Mouse (Mus musculus) hindbrain, embryonic 12.5 days (tissue): ENCODE data around the gene Chrna9. TPM values are rescaled to one million over a fixed set of nuclear protein-coding genes. Genes with fewer than 3 reads are reported as not detected.

Source experiments
- ATAC-seq: fragments of 200-750 bp; cut with Nextera tagmentation; 2 replicates; pipeline ENCODE4 v1.8.0; 2017; ENCODE audit warnings: moderate TSS enrichment; ENCODE audit not compliant: low FRiP score
- H3K27ac ChIP-seq: fragments of 300-500 bp; sonication (generic); 2 replicates; pipeline ENCODE4 v1.5.1; 2016; ENCODE audit warnings: mild to moderate bottlenecking
- H3K27me3 ChIP-seq: fragments of 300-500 bp; sonication (generic); 2 replicates; pipeline ENCODE4 v1.6.1; 2016; ENCODE audit warnings: mild to moderate bottlenecking
- H3K36me3 ChIP-seq: fragments of 300-500 bp; sonication (generic); 2 replicates; pipeline ENCODE4 v1.6.1; 2016; ENCODE audit warnings: mild to moderate bottlenecking
- H3K4me1 ChIP-seq: fragments of 300-500 bp; sonication (generic); 2 replicates; pipeline ENCODE4 v1.6.1; 2016
- H3K4me2 ChIP-seq: fragments of 300-500 bp; sonication (generic); replicated peaks from 2 replicates; pipeline ENCODE4 v1.6.1; 2016; ENCODE audit warnings: mild to moderate bottlenecking
- H3K4me3 ChIP-seq: fragments of 300-500 bp; sonication (generic); 2 replicates; pipeline ENCODE4 v1.5.1; 2016; ENCODE audit warnings: mild to moderate bottlenecking
- H3K9ac ChIP-seq: fragments of 300-500 bp; sonication (generic); 2 replicates; pipeline ENCODE4 v1.6.1; 2016; ENCODE audit warnings: mild to moderate bottlenecking, moderate library complexity
- H3K9me3 ChIP-seq: fragments of 300-500 bp; sonication (generic); replicated peaks from 2 replicates; pipeline ENCODE4 v1.6.1; 2016; ENCODE audit warnings: mild to moderate bottlenecking
- WGBS: fragments of 180-500 bp; shearing (Covaris S2); methylation state at CpG from one replicate; pipeline ENCODE4 v1.1.7; 2016; 5-methylcytosine and 5-hydroxymethylcytosine counted together
- polyA plus RNA-seq: library from polyadenylated mRNA; unstranded; fragments of >200 nt; fragmentation: Nextera tagmentation; extraction: Ambion mirVana; gene quantifications from 2 replicates; pipeline ENCODE4 v1.2.1, GENCODE M21; 2016

The Chrna9 gene
- polyA plus RNA-seq, 1 experiment from 2014 or later, result 0.19 TPM

- H3K9me3 ChIP-seq, result no peaks in the 10 kb centered on the region
- H3K9ac ChIP-seq, result no peak overlapping the region
- no peaks in the 10 kb centered on the region for H3K27me3 ChIP-seq
- peaks cover 8% of the 10 kb centered on the region for H3K4me1 ChIP-seq
- no peak overlapping the region for H3K4me3 ChIP-seq
- 81% methylated on average over 12 of the region's 12 CpGs for WGBS
- H3K27ac ChIP-seq, result no peak overlapping the region
- ATAC-seq, result no peak
- no peaks in the 10 kb centered on the region for H3K36me3 ChIP-seq
- no peak overlapping the region for H3K4me2 ChIP-seq
Observed at GRCm38 (mm10) chr5:65920701-65921426, 13.9 kb upstream of the Chrna9 start.

DNA sequence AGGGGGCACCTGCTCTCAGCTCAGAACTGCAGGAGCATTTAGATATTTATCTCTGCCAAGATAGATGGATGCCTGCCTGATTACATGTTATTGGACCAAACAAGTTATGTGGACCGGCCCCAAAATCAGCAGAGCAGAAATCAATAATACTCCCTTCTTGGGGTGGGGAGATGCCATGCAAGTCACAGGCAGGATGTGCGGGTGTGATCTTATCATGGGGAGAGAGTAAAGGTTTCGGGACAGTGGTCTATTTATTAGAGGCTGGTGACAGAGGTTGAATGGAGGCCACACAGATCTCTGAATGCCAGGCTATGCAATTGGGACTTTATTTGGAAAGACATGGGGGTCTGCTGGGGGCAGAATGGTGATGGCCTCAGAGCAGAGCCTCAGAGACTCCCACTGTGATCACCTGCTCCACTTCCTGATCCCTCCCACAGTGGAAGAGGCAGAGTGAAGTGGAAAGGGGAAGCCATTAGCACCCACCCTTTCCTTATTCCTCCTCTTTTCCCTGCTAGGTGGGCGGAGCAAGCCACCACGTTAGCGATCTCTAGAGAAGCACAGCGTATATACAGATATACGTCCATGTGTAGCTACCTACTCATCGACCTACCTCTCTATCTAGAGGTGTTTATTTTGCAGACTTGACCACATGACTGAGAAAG is 13.1 kb upstream of the Chrna9 start:
- Histone ChIP-seq H3K4me1 (peaks cover 8% of the 10 kb centered on the region), H3K4me3 (no peak overlapping the region), H3K27ac (no peak overlapping the region), H3K4me2 (no peak overlapping the region), H3K9ac (no peak overlapping the region), H3K36me3 (no peaks in the 10 kb centered on the region), H3K27me3 (no peaks in the 10 kb centered on the region), H3K9me3 (no peaks in the 10 kb centered on the region)
- no peak for ATAC-seq
- 85% methylated on average over 9 of the region's 9 CpGs for WGBS

DNA sequence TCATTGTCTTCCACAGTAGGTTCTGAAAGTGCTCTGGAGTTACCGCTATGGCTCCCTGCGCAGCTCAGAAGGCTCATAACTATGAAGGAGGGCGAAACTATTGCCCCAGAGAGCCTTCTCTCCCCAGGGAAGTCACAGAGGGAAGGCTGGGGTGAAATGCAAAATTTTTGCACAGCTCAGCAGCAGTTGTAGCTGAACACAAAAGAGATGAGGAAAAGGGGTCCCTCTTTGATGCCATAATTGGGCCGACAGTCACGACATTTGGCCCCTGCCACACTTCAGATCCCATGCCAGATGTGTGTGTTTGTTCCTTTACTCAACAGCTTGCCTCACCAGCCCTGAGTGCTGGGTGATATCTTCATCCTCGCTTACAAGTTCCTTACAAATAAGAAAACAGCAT is 8.1 kb upstream of the Chrna9 start:
- no peak overlapping the region for H3K27ac ChIP-seq
- no peak overlapping the region for H3K4me3 ChIP-seq
- H3K4me1 ChIP-seq, result no peaks in the 10 kb centered on the region
- no peak overlapping the region for H3K4me2 ChIP-seq
- H3K9me3 ChIP-seq, result no peaks in the 10 kb centered on the region
- no peaks in the 10 kb centered on the region for H3K27me3 ChIP-seq
- H3K36me3 ChIP-seq, result no peaks in the 10 kb centered on the region
- WGBS, result 83% methylated on average over 6 of the region's 6 CpGs
- no peak for ATAC-seq
- H3K9ac ChIP-seq, result no peak overlapping the region

DNA sequence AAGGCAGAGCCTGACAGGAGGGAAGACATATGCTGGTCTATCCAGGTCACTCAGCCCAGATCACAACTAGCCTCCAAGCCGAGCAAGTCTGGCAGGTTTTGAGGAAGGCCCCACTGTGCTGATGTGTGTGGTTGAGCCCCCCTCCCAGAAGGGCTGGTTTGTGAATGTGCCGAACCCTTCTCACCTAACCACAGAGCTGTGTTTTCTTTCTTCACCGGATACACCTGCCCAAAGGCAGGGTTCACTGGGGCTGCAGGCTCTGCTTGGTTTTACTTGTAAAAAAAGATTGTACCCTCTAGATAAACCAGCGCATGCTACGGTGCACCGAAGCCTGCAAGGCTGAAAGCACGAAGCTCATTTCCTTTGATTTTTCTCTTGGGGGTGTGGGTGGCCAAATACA is 5.6 kb upstream of the Chrna9 start:
- no peak overlapping the region for H3K4me3 ChIP-seq
- H3K9ac ChIP-seq, result no peak overlapping the region
- no peak overlapping the region for H3K27ac ChIP-seq
- WGBS, result 67% methylated on average over 7 of the region's 7 CpGs
- no peak for ATAC-seq
- no peak overlapping the region for H3K4me2 ChIP-seq
- H3K27me3 ChIP-seq, result no peaks in the 10 kb centered on the region
- no peaks in the 10 kb centered on the region for H3K36me3 ChIP-seq
- H3K9me3 ChIP-seq, result no peaks in the 10 kb centered on the region
- no peaks in the 10 kb centered on the region for H3K4me1 ChIP-seq

GRCm38 (mm10) chr5:65930171-65930570 is 4.5 kb upstream of the Chrna9 start:
- Histone ChIP-seq H3K4me3 (no peak overlapping the region), H3K27me3 (no peaks in the 10 kb centered on the region), H3K9ac (no peak overlapping the region), H3K4me1 (no peaks in the 10 kb centered on the region), H3K27ac (no peak overlapping the region), H3K9me3 (no peaks in the 10 kb centered on the region), H3K4me2 (no peak overlapping the region), H3K36me3 (no peaks in the 10 kb centered on the region)
- no peak for ATAC-seq
- 72% methylated on average over 4 of the region's 4 CpGs for WGBS

- no peak overlapping the region for H3K27ac ChIP-seq
- no peaks in the 10 kb centered on the region for H3K36me3 ChIP-seq
- no peaks in the 10 kb centered on the region for H3K27me3 ChIP-seq
- H3K9ac ChIP-seq, result no peak overlapping the region
- no peak overlapping the region for H3K4me2 ChIP-seq
- H3K4me1 ChIP-seq, result no peaks in the 10 kb centered on the region
- no peaks in the 10 kb centered on the region for H3K9me3 ChIP-seq
- ATAC-seq, result no peak
- 87% methylated on average over 4 of the region's 4 CpGs for WGBS
- H3K4me3 ChIP-seq, result no peak overlapping the region
Observed at GRCm38 (mm10) chr5:65933258-65933657, 1.5 kb upstream of the Chrna9 start.

- no peaks in the 10 kb centered on the region for H3K27me3 ChIP-seq
- ATAC-seq, result no peak
Observed at GRCm38 (mm10) chr5:65933764-65934163, 957 bp upstream of the Chrna9 start.

GRCm38 (mm10) chr5:65937011-65937726 is 2.4 kb downstream of the Chrna9 start:
- ATAC-seq, result no peak
- Histone ChIP-seq H3K4me1 (no peaks in the 10 kb centered on the region), H3K27me3 (no peaks in the 10 kb centered on the region), H3K9me3 (no peaks in the 10 kb centered on the region), H3K9ac (no peak overlapping the region), H3K36me3 (no peaks in the 10 kb centered on the region), H3K4me3 (no peak overlapping the region), H3K4me2 (no peak overlapping the region), H3K27ac (no peak overlapping the region)
- 63% methylated on average over 11 of the region's 11 CpGs for WGBS

More at GRCm38 (mm10) chr5:65933764-65934163, 957 bp upstream of the Chrna9 start:
- 86% methylated on average over 2 of the region's 2 CpGs for WGBS
- no peak overlapping the region for H3K27ac ChIP-seq
- H3K4me1 ChIP-seq, result no peaks in the 10 kb centered on the region
- no peak overlapping the region for H3K4me3 ChIP-seq
- H3K36me3 ChIP-seq, result no peaks in the 10 kb centered on the region
- H3K9ac ChIP-seq, result no peak overlapping the region
- H3K4me2 ChIP-seq, result no peak overlapping the region
- no peaks in the 10 kb centered on the region for H3K9me3 ChIP-seq

DNA sequence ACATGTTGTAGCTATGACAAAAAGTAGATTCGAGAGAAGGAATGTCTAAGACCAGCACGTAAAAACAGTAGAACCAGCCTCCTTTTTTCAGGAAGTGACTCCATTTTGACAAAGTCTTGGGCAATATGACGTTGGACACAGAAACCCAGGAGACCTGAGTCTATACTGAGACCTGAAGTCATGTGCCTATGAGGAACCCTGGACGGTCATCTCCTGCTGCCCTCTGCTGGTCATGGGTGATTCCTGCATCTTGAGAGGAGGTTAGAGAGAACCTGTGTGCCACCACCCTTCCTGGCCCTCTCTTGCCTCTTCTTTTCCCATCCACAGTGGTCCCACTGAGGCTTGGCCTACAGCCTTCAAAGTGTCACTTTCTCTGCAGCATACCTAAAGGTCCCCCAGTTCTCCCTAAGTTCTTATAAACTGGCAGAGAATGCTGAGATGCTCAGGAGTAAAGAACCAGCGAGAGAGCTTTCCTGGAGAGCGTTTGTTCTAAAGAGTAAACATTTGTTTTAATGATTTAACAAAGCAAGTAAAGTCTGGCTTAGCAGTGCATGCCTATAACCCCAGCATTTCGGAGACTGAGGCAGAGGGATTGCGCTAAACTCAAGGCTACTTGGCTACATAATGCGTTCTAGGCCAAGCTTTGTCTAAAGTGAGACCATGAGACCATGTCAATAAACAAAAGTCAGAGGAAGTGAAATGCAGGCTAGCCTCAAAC is 3.4 kb downstream of the Chrna9 start:
- Histone ChIP-seq H3K4me1 (no peaks in the 10 kb centered on the region), H3K36me3 (no peaks in the 10 kb centered on the region), H3K4me3 (no peak overlapping the region), H3K27ac (no peak overlapping the region), H3K27me3 (no peaks in the 10 kb centered on the region), H3K4me2 (no peak overlapping the region), H3K9me3 (no peaks in the 10 kb centered on the region), H3K9ac (no peak overlapping the region)
- WGBS, result 58% methylated on average over 9 of the region's 9 CpGs
- ATAC-seq, result peak; percentile 77

DNA sequence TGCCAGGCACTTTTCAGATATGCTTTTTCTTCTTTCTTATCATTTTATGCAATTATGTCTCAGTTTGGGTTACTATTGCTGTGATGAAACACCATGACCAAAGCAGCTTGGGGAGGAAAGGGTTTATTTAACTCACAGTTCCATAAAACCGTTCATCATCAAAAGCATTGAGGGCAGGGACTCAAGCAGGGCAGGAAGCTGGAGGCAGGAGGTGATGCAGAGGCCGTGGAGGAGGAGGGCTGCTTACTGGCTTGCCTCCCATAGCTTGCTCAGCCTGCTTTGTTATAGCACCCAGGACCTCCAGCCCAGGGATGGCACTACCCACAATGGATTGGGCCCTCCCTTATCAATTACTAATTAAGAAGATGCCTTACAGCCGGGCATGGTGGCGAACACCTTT is 6.4 kb downstream of the Chrna9 start:
- Histone ChIP-seq H3K4me2 (no peak overlapping the region), H3K9me3 (no peaks in the 10 kb centered on the region), H3K27ac (no peak overlapping the region), H3K9ac (no peak overlapping the region), H3K36me3 (no peaks in the 10 kb centered on the region), H3K4me3 (no peak overlapping the region), H3K4me1 (no peaks in the 10 kb centered on the region), H3K27me3 (no peaks in the 10 kb centered on the region)
- WGBS, result 70% methylated on average over 4 of the region's 4 CpGs
- ATAC-seq, result no peak

GRCm38 (mm10) chr5:65949822-65950221 is 15.1 kb downstream of the Chrna9 start:
- no peaks in the 10 kb centered on the region for H3K9me3 ChIP-seq
- no peak for ATAC-seq
- H3K4me3 ChIP-seq, result no peak overlapping the region
- peaks cover 9% of the 10 kb centered on the region for H3K4me1 ChIP-seq
- H3K4me2 ChIP-seq, result no peak overlapping the region
- no peaks in the 10 kb centered on the region for H3K36me3 ChIP-seq
- peak overlapping the region; percentile 88 for H3K27ac ChIP-seq
- no peaks in the 10 kb centered on the region for H3K27me3 ChIP-seq
- no peak overlapping the region for H3K9ac ChIP-seq
- WGBS, result 26% methylated on average over 3 of the region's 3 CpGs

GRCm38 (mm10) chr5:65950236-65950635 is 15.5 kb downstream of the Chrna9 start:
- Histone ChIP-seq H3K27me3 (no peaks in the 10 kb centered on the region), H3K9me3 (no peaks in the 10 kb centered on the region), H3K4me1 (peaks cover 13% of the 10 kb centered on the region), H3K4me2 (peak overlapping the region; percentile 39), H3K27ac (peak overlapping the region; percentile 88), H3K36me3 (no peaks in the 10 kb centered on the region), H3K9ac (peak overlapping the region; percentile 28; the same call in 1 of the 2 replicates), H3K4me3 (0 out of 2 replicates have a peak overlapping the region, but pooled peaks have one; percentile 5)
- ATAC-seq, result peak; percentile 89
- WGBS, result 20% methylated on average over 6 of the region's 6 CpGs
